Mouse (Mus musculus): ENCODE results near the gene Ccdc181. TPM values are rescaled to one million over a fixed set of nuclear protein-coding genes. Genes with fewer than 3 reads are reported as not detected.
"Not testable (repeated sequence)": the region's sequence is repeated elsewhere in the genome, so short reads cannot be mapped to it uniquely, and the experiment has no call there.

Ccdc181 gene
- 21.7 and 22.3 TPM in 2 replicates for polyA plus RNA-seq (2015; fragmentation: Nextera tagmentation; extraction: Ambion mirVana)

DNA sequence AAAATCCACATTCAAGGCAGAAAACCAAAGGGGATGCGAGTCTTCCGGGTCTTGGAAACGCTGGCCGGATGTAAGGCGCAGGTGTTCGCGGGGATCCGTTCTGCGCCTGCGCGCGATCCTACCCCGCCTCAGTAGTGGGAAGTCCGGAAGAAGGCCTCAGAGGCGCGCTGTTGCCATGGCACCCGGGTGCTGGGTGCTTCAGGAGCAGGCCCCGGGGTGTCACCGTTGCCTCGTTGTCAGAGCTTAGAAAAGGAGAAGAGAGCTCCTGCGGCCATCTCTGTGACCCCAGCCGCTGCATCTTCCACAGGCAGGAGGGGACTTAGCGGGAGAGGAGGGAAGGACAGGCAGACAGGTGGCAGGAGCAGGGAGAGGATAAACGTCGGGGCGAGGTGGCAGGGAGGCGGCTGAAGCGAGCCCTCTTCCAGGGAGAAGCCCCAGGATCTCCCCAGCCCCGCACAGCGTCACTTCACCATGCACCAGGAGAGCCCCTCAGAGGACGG lies at the start of gene Ccdc181:
Ccdc181 (plus strand) TSS at position 131 of the 500 bp plus-strand sequence.
- Histone ChIP-seq H3K4me2 (replicated peaks) (peak within 1 kb of the TSS; percentile 84), H3K9ac (replicated peaks) (peak within 1 kb of the TSS; percentile 75), H3K9me3 (no peaks in the 10 kb centered on the region), H3K4me3 (peak within 1 kb of the TSS; percentile 77), H3K4me1 (peaks cover 6% of the 10 kb centered on the region; the same call in 1 of the 2 replicates), H3K27me3 (no peaks in the 10 kb centered on the region), H3K36me3 (0 out of 2 replicates have a peak, but pooled peaks cover 3% of the 10 kb centered on the region), H3K27ac (replicated peaks) (peak within 1 kb of the TSS; percentile 87)
- peak; percentile 100 for ATAC-seq (replicated peaks)
- WGBS: under 1% methylated on average over 31 of the region's 31 CpGs

DNA sequence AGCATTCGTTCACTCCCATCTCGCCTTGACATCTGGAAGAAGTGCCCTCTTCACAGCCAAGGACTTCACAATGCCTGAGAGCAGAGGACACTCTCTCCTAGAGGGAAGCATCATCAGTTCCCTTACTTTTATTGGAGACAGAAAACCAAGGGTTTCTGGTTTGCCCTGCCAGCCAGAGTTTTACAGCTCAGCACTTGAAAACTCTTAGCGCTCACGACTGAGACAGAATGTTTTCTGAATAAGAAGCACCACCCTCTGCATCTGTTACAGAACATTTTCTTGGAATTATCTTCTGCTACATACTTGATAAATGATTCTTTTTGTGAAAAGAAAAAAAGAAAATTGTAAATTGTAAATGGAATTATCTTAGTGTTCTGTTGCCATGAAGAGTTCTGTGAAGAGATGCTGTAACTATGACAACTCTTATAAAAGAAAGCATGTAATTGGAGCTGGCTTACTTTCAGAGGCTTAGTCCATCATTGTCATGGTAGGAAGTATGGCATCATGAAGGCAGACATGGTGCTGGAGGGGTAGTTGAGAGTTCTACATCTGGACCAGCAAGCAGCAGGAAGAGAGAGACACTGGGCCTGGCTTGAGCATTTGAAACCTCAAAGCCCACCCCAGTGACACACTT lies 43.3 kb upstream of the Ccdc181 start:
- not testable (repeated sequence) for H3K9ac ChIP-seq (replicated peaks); H3K4me3 ChIP-seq; H3K4me1 ChIP-seq; H3K4me2 ChIP-seq (replicated peaks); H3K27me3 ChIP-seq; H3K36me3 ChIP-seq; H3K27ac ChIP-seq (replicated peaks); H3K9me3 ChIP-seq; ATAC-seq (replicated peaks)
- 81% methylated on average over 2 of the region's 4 CpGs for WGBS

GRCm38 (mm10) chr1:164233447-164233846 lies 41.9 kb upstream of the Ccdc181 start:
- no peak for ATAC-seq (replicated peaks)
- Histone ChIP-seq H3K27me3 (no peaks in the 10 kb centered on the region), H3K4me1 (no peaks in the 10 kb centered on the region), H3K4me3 (no peak overlapping the region), H3K9me3 (no peaks in the 10 kb centered on the region), H3K4me2 (replicated peaks) (no peak overlapping the region), H3K27ac (replicated peaks) (no peak overlapping the region), H3K36me3 (no peaks in the 10 kb centered on the region), H3K9ac (replicated peaks) (no peak overlapping the region)
- 82% methylated on average over 1 of the region's 1 CpGs for WGBS

DNA sequence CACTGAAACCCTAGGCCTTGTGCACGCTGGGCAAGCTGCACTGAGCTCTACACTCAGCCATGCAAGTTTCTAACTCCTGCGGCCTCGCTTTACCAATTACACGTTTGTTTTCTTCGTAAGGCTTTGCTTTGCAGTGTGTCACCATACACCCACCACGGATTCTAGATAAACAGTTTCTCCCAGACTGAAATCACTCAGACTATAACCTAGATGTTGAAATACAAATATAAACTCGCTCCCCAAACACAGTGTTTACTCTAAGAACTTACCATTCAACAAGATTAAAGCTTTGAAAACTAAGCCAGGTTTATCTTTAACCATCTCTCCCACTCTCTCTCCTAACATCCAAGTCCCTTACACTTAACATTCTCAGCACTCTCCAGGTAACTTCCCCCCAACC lies 40.3 kb upstream of the Ccdc181 start:
- Histone ChIP-seq H3K27ac (replicated peaks) (no peak overlapping the region), H3K9ac (replicated peaks) (no peak overlapping the region), H3K4me1 (no peaks in the 10 kb centered on the region), H3K36me3 (no peaks in the 10 kb centered on the region), H3K4me2 (replicated peaks) (no peak overlapping the region), H3K4me3 (no peak overlapping the region), H3K27me3 (no peaks in the 10 kb centered on the region), H3K9me3 (no peaks in the 10 kb centered on the region)
- no peak for ATAC-seq (replicated peaks)
- 72% methylated on average over 7 of the region's 7 CpGs for WGBS

DNA sequence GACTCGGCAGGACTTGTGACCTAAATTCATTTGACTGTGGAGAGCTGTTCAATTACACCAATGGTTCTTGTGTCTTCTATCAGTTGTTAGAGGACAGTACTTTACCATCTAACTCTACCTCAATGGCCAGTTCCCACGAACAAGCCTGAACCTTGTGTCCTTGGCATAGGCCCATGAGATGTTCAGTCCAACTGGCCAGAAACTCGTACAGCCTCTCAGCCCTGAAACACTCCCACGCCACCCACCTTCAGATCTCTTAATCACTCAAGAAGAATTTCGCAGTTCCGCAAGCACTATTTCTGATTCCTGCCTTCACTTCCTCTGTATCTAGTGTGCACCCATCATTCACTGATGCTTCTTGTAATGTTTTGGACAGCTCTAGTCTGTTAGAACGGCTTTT lies 39.3 kb upstream of the Ccdc181 start:
- Histone ChIP-seq H3K36me3 (no peaks in the 10 kb centered on the region), H3K4me1 (no peaks in the 10 kb centered on the region), H3K4me2 (replicated peaks) (no peak overlapping the region), H3K9ac (replicated peaks) (no peak overlapping the region), H3K4me3 (no peak overlapping the region), H3K27ac (replicated peaks) (no peak overlapping the region), H3K27me3 (no peaks in the 10 kb centered on the region), H3K9me3 (no peaks in the 10 kb centered on the region)
- no peak for ATAC-seq (replicated peaks)
- 59% methylated on average over 7 of the region's 7 CpGs for WGBS

DNA sequence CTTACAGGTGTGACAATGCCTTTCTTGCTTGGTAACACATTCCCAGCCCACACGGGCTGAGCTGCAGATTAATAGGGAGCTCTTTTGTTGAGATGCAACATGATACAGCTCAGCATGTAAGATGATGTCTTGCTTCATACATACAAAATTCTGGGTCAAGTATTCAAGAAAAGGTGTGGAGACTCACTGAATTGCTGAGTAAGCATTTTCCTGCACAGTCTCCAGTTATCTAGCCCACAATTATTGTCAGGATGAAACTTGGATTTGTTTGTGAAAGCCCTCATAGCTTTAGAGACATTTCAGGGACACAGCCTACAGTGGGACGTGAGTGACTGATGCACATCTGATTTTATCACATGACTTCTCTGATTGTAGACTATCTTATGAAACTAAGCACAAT lies 33.9 kb upstream of the Ccdc181 start:
- no peak overlapping the region for H3K9ac ChIP-seq (replicated peaks)
- H3K27me3 ChIP-seq: no peaks in the 10 kb centered on the region
- H3K27ac ChIP-seq (replicated peaks): no peak overlapping the region
- no peak overlapping the region for H3K4me3 ChIP-seq
- no peak overlapping the region for H3K4me2 ChIP-seq (replicated peaks)
- ATAC-seq (replicated peaks): no peak
- H3K9me3 ChIP-seq: no peaks in the 10 kb centered on the region
- H3K36me3 ChIP-seq: no peaks in the 10 kb centered on the region
- H3K4me1 ChIP-seq: no peaks in the 10 kb centered on the region
- 82% methylated on average over 2 of the region's 2 CpGs for WGBS

- Histone ChIP-seq H3K27ac (replicated peaks) (no peak overlapping the region), H3K4me2 (replicated peaks) (no peak overlapping the region), H3K36me3 (no peaks in the 10 kb centered on the region), H3K4me1 (peaks cover 2% of the 10 kb centered on the region), H3K9me3 (no peaks in the 10 kb centered on the region), H3K4me3 (no peak overlapping the region), H3K9ac (replicated peaks) (no peak overlapping the region), H3K27me3 (0 out of 2 replicates have a peak, but pooled peaks cover 2% of the 10 kb centered on the region)
- 66% methylated on average over 8 of the region's 8 CpGs for WGBS
- no peak for ATAC-seq (replicated peaks)
These were observed 32.6 kb upstream of the Ccdc181 start for GRCm38 (mm10) chr1:164242809-164243208.

DNA sequence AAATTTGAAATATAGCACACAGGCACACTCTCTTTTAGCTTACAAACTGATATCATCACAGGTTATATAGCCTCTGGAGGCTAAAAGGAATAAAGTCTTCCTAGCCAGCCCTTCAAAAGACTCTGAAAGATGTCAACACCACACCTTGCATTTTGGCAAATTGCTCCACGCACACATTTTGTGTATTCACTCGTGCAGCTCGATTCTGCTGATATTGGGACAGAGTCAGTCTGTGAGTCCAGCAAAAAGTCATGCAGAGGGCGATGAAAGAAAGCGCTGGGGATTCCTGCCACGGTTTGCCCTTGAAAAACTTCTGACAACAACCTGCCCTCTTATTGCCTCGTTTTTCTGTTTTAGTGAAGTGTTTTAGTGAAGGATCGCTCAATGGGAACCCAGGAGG lies 27.9 kb upstream of the Ccdc181 start:
- 34% methylated on average over 8 of the region's 8 CpGs for WGBS
- Histone ChIP-seq H3K4me3 (0 out of 2 replicates have a peak overlapping the region, but pooled peaks have one; percentile 85), H3K4me1 (peaks cover 22% of the 10 kb centered on the region), H3K27ac (replicated peaks) (no peak overlapping the region), H3K27me3 (0 out of 2 replicates have a peak, but pooled peaks cover 2% of the 10 kb centered on the region), H3K9me3 (no peaks in the 10 kb centered on the region), H3K9ac (replicated peaks) (no peak overlapping the region), H3K36me3 (no peaks in the 10 kb centered on the region), H3K4me2 (replicated peaks) (peak overlapping the region; percentile 80; the same call in 1 of the 2 replicates)
- no peak for ATAC-seq (replicated peaks)

- 9% methylated on average over 10 of the region's 10 CpGs for WGBS
These were observed 27.4 kb upstream of the Ccdc181 start for GRCm38 (mm10) chr1:164247971-164248370.

DNA sequence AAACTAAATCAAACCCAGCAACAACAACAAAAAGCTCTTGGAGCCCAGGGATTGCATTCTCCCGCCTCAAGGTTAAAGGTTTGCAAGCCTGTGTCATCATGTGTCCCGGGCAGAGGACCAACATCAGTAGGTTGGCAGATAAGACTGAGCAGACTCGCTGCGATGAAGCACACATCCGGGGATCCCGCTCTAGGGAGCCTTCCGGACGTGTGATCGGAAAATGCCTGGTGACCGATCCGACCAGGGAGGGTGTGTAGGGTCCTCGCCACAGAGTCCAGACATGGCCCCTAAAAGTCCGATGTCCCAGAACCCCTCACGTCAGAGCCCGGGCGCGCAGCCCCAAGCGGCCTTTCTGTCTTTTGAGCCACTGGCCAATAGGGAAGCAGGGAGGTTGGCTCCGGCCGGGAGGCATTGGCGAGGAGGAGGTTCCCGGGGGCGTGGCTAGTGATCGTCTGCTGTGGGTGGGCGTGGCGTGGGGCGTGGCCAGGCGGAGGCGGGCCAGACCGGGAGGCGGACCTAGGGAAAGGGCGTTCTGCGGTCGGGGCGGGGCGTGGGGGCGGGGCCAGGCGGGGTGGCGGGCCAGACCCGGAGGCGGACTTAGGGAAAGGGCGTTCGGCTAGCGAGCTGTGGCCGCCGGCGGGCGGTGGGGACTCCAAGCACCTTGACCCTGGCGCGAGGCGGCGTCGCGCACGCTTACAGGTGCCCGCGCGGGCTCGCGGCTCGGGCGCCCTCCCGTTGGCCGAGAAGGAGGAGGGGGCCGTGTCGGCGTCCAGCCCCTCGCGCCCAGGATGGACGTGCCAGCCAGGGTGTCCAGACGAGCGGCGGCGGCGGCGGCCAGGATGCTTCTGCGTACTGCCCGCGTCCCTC lies 26.7 kb upstream of the Ccdc181 start, which contains the start of gene Slc19a2:
Slc19a2 (plus strand) TSS at position 582 of the 867 bp plus-strand sequence.
- 0 out of 2 replicates have a peak, but pooled peaks cover 2% of the 10 kb centered on the region for H3K27me3 ChIP-seq
- H3K27ac ChIP-seq (replicated peaks): peak within 1 kb of the TSS; percentile 76
- no peaks in the 10 kb centered on the region for H3K36me3 ChIP-seq
- under 1% methylated on average over 53 of the region's 79 CpGs for WGBS
- no peaks in the 10 kb centered on the region for H3K9me3 ChIP-seq
- ATAC-seq (replicated peaks): peak; percentile 97
- peak within 1 kb of the TSS; percentile 80 for H3K4me2 ChIP-seq (replicated peaks)
- H3K9ac ChIP-seq (replicated peaks): peak within 1 kb of the TSS; percentile 66
- H3K4me1 ChIP-seq: peaks cover 22% of the 10 kb centered on the region
- H3K4me3 ChIP-seq: peak within 1 kb of the TSS; percentile 85

More at GRCm38 (mm10) chr1:164247971-164248370, 27.4 kb upstream of the Ccdc181 start:
- Histone ChIP-seq H3K4me1 (peaks cover 22% of the 10 kb centered on the region), H3K4me3 (peak overlapping the region; percentile 85), H3K9ac (replicated peaks) (peak overlapping the region; percentile 66), H3K27ac (replicated peaks) (peak overlapping the region; percentile 76; the same call in 1 of the 2 replicates), H3K4me2 (replicated peaks) (peak overlapping the region; percentile 80), H3K36me3 (no peaks in the 10 kb centered on the region), H3K27me3 (0 out of 2 replicates have a peak, but pooled peaks cover 2% of the 10 kb centered on the region), H3K9me3 (no peaks in the 10 kb centered on the region)
- no peak for ATAC-seq (replicated peaks)

DNA sequence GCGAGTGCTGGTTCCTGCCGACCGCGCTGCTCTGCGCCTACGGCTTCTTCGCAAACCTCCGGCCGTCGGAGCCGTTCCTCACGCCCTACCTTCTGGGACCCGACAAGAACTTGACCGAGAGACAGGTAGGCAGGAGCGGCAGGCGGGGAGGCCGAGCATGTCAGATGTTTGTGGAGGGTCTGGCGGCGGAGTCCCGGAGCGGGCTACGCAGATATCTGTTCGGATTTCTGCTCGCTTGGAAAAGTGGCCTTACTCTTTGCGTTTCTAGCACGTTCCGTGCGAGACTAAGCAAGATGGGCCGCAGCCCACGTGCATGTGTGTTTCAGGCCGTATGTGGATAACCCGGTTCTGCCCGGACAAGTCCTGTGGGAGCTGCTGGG lies 26.1 kb upstream of the Ccdc181 start:
- Histone ChIP-seq H3K27me3 (0 out of 2 replicates have a peak, but pooled peaks cover 2% of the 10 kb centered on the region), H3K4me1 (peaks cover 22% of the 10 kb centered on the region), H3K4me2 (replicated peaks) (peak overlapping the region; percentile 80), H3K36me3 (no peaks in the 10 kb centered on the region), H3K9ac (replicated peaks) (peak overlapping the region; percentile 66), H3K4me3 (peak overlapping the region; percentile 85), H3K27ac (replicated peaks) (peak overlapping the region; percentile 41; the same call in 1 of the 2 replicates), H3K9me3 (no peaks in the 10 kb centered on the region)
- 0% methylated on average over 33 of the region's 33 CpGs for WGBS
- ATAC-seq (replicated peaks): peak; percentile 41

All from forebrain, embryonic 15.5 days (tissue).